Mouse (Mus musculus) kidney, embryonic 15.5 days (tissue): ENCODE data around the gene Dirc2. TPM values are rescaled to one million over a fixed set of nuclear protein-coding genes. Genes with fewer than 3 reads are reported as not detected.

Experiments
- ATAC-seq: fragments of 200-750 bp; cut with Nextera tagmentation; replicated peaks from 2 replicates; pipeline ENCODE4 v1.8.0; 2017; ENCODE audit warnings: moderate TSS enrichment; ENCODE audit not compliant: low FRiP score
- H3K27ac ChIP-seq: fragments of 300-500 bp; sonication (generic); 2 replicates; pipeline ENCODE4 v1.5.1; 2015; ENCODE audit warnings: mild to moderate bottlenecking, inconsistent platforms
- H3K27me3 ChIP-seq: fragments of 300-500 bp; sonication (generic); 2 replicates; pipeline ENCODE4 v1.6.1; 2015; ENCODE audit warnings: inconsistent platforms
- H3K36me3 ChIP-seq: fragments of 300-500 bp; sonication (generic); 2 replicates; pipeline ENCODE4 v1.6.1; 2015; ENCODE audit warnings: inconsistent platforms
- H3K4me1 ChIP-seq: fragments of 300-500 bp; sonication (generic); 2 replicates; pipeline ENCODE4 v1.6.1; 2015; ENCODE audit warnings: inconsistent platforms
- H3K4me2 ChIP-seq: fragments of 300-500 bp; sonication (generic); 2 replicates; pipeline ENCODE4 v1.6.1; 2015; ENCODE audit warnings: moderate library complexity, mild to moderate bottlenecking, inconsistent platforms
- H3K4me3 ChIP-seq: fragments of 300-500 bp; sonication (generic); replicated peaks from 2 replicates; pipeline ENCODE4 v1.5.1; 2015; ENCODE audit warnings: mild to moderate bottlenecking, inconsistent platforms
- H3K9ac ChIP-seq: fragments of 300-500 bp; sonication (generic); 2 replicates; pipeline ENCODE4 v1.6.1; 2015; ENCODE audit warnings: mild to moderate bottlenecking, inconsistent platforms
- H3K9me3 ChIP-seq: fragments of 300-500 bp; sonication (generic); replicated peaks from 2 replicates; pipeline ENCODE4 v1.6.1; 2016; ENCODE audit warnings: inconsistent platforms
- WGBS: fragments of 180-500 bp; shearing (Covaris S2); methylation state at CpG from one replicate; pipeline ENCODE4 v1.1.7; 2015; ENCODE audit warnings: mixed read lengths; 5-methylcytosine and 5-hydroxymethylcytosine counted together
- polyA plus RNA-seq: library from polyadenylated mRNA; unstranded; fragments of >200 nt; fragmentation: Nextera tagmentation; extraction: Ambion mirVana; gene quantifications from 2 replicates; pipeline ENCODE4 v1.2.1, GENCODE M21; 2015

Gene Dirc2
- polyA plus RNA-seq, 1 experiment from 2014 or later, result 12.5 TPM

DNA sequence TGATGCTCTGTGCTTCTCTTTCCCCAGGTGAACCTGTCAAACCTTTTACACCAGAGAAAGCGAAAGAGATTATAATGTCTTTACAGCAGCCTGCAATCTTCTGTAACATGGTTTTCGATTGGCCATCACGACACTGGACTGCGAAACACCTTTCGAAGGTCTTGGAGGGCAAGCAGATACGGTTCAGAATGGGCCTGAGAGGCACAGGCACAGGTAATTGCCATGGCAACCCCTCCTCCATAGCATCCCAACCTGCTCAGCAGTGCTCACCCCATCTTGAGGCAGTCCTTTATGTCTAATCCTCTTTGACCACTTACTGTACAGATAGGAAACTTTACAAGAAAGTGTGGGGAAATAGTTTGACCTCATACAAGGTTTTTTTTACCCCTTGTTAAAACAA is 18.0 kb upstream of the Dirc2 start:
- Histone ChIP-seq H3K4me2 (no peak overlapping the region), H3K4me1 (peaks cover 8% of the 10 kb centered on the region; the same call in 1 of the 2 replicates), H3K9me3 (no peaks in the 10 kb centered on the region), H3K4me3 (no peak overlapping the region), H3K9ac (no peak overlapping the region), H3K36me3 (peaks cover 22% of the 10 kb centered on the region), H3K27ac (no peak overlapping the region), H3K27me3 (no peaks in the 10 kb centered on the region)
- ATAC-seq, result no peak
- WGBS, result 88% methylated on average over 6 of the region's 6 CpGs

DNA sequence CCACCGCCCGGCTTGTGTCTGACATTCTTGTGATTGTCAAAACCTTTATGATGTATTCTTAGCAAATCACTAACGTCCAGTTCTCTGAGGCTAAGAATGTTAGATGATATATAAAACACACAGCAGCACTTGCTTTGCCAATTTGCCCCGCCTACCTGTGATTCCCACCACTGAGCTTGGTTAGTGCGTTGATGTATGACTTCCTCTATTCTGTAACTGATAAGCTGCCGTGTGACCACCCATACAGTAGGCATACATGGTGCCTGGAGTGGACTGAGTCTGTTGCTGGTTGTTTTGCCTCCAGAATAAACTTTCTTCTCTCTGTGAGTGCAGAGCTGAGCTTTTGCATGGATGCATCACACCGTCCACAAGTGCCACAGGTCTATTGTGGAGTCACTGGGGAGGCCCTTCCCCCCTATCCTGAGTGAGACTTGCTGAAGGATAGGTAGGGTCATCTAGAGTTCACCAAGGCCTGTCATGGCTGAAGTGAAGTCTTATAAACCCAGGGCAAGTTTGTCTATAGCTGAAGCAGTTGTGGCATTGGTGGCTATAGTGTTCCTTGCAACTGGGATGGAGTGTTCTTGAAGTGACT is 15.1 kb upstream of the Dirc2 start:
- Histone ChIP-seq H3K36me3 (peaks cover 11% of the 10 kb centered on the region; the same call in 1 of the 2 replicates), H3K27me3 (no peaks in the 10 kb centered on the region), H3K4me2 (no peak overlapping the region), H3K27ac (no peak overlapping the region), H3K4me3 (no peak overlapping the region), H3K9ac (no peak overlapping the region), H3K4me1 (peaks cover 8% of the 10 kb centered on the region; the same call in 1 of the 2 replicates), H3K9me3 (no peaks in the 10 kb centered on the region)
- ATAC-seq, result no peak
- 66% methylated on average over 7 of the region's 7 CpGs for WGBS

DNA sequence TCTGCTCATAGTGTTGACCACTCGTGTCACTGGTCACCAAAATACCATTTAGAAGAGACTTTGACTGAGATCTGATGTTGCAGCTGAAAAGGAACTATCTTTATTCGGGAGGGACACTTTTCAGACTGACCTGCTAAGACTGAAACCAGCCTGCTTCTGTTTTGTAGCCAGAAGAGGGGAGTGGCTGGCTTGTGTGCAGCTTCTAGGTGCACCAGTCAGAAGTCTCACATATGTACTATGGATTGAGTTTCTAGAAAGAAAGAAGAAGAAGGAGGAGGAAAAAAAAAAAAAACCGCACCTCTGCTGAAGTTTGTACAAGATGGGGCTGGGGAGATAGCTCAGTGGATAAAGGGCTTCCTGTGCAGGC is 14.0 kb upstream of the Dirc2 start:
- H3K4me1 ChIP-seq, result peaks cover 8% of the 10 kb centered on the region; the same call in 1 of the 2 replicates
- no peaks in the 10 kb centered on the region for H3K27me3 ChIP-seq
- no peak for ATAC-seq
- H3K36me3 ChIP-seq, result peaks cover 9% of the 10 kb centered on the region; the same call in 1 of the 2 replicates
- no peak overlapping the region for H3K4me3 ChIP-seq
- H3K4me2 ChIP-seq, result no peak overlapping the region
- H3K9me3 ChIP-seq, result no peaks in the 10 kb centered on the region
- no peak overlapping the region for H3K27ac ChIP-seq
- H3K9ac ChIP-seq, result no peak overlapping the region
- WGBS, result 79% methylated on average over 3 of the region's 3 CpGs

DNA sequence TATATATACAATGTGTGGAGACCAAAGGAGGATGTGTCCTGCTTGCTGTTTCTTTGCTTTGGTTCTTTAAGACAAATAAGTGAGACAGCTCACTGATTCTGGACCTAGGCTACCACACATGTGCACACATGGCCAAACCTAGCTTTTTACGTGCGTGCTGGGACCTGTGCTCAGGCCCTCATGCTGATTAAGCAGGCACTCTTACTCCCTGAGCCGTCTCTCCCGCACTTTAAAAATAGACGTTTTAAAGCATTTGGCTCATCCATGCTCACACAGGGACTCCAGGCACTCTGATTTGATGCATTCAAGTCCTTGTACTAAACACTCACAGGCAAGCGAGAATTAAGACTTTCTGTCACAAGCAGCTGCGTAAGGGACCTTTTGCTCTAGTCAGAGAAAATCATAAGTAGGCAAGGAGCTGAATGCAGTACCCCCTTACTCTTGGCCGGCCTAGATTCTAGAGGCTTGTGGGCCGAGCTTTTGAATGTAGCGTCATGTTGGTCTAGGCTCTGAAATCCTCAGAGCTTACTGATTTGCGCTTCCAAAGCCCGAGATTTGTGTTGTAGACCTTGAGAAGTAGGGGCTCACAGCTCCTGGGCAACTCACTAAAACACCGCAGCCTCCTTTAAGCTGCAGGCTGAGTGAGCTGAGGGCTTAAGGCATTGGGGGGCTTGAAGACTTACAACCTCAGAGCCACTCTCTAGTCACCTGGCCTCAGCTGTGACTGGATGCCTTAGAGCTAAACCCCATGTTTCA is 13.5 kb upstream of the Dirc2 start:
- H3K4me1 ChIP-seq, result peaks cover 7% of the 10 kb centered on the region; the same call in 1 of the 2 replicates
- H3K4me2 ChIP-seq, result no peak overlapping the region
- no peaks in the 10 kb centered on the region for H3K9me3 ChIP-seq
- no peak overlapping the region for H3K9ac ChIP-seq
- WGBS, result 83% methylated on average over 13 of the region's 13 CpGs
- no peak for ATAC-seq
- H3K36me3 ChIP-seq, result peaks cover 4% of the 10 kb centered on the region; the same call in 1 of the 2 replicates
- H3K27me3 ChIP-seq, result no peaks in the 10 kb centered on the region
- no peak overlapping the region for H3K27ac ChIP-seq
- no peak overlapping the region for H3K4me3 ChIP-seq

DNA sequence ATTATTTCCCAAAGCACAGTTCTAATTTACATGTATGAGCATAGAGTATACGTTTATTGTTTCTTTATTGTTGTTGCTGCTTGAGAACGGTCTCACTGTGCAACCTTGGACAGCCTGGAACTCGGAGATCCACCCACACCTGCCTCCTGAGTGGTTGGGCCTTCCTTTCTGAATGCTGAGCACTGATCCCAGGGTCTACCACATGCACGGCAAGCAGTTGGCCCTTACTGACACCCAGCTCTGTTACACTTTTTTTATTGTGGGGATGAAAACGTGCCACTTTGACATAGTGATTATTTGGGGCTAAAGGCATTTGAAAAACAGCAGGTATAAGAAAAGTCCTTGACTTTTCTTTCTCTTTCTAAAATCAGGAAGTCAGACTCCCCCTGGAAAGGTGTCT is 12.5 kb upstream of the Dirc2 start:
- H3K27ac ChIP-seq, result no peak overlapping the region
- H3K9ac ChIP-seq, result no peak overlapping the region
- no peaks in the 10 kb centered on the region for H3K9me3 ChIP-seq
- no peaks in the 10 kb centered on the region for H3K36me3 ChIP-seq
- 79% methylated on average over 5 of the region's 5 CpGs for WGBS
- H3K4me1 ChIP-seq, result peaks cover 5% of the 10 kb centered on the region; the same call in 1 of the 2 replicates
- ATAC-seq, result no peak
- no peak overlapping the region for H3K4me2 ChIP-seq
- no peak overlapping the region for H3K4me3 ChIP-seq
- H3K27me3 ChIP-seq, result no peaks in the 10 kb centered on the region

DNA sequence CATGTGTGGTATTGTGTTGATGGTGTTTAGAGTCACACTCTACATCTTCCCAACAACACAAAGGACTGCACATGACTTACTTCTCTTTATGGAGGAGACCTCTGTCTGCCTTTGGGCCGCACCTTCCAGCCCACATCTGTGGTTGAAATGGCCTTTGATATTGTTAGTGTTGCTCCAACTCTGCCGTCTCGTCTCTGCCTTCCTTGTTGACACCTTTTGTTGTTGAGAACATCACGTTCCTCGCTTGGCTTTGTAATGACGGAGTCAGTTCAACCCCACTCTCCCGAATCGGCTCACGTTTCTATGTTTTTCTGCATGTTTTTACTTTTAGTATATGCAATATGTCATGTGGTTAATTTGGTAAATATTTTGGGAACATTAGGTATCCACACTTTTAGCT is 11.9 kb upstream of the Dirc2 start:
- no peaks in the 10 kb centered on the region for H3K36me3 ChIP-seq
- no peaks in the 10 kb centered on the region for H3K27me3 ChIP-seq
- peaks cover 5% of the 10 kb centered on the region; the same call in 1 of the 2 replicates for H3K4me1 ChIP-seq
- 78% methylated on average over 9 of the region's 9 CpGs for WGBS
- no peak overlapping the region for H3K4me3 ChIP-seq
- H3K9ac ChIP-seq, result no peak overlapping the region
- no peak for ATAC-seq
- no peaks in the 10 kb centered on the region for H3K9me3 ChIP-seq
- H3K4me2 ChIP-seq, result no peak overlapping the region
- H3K27ac ChIP-seq, result no peak overlapping the region

DNA sequence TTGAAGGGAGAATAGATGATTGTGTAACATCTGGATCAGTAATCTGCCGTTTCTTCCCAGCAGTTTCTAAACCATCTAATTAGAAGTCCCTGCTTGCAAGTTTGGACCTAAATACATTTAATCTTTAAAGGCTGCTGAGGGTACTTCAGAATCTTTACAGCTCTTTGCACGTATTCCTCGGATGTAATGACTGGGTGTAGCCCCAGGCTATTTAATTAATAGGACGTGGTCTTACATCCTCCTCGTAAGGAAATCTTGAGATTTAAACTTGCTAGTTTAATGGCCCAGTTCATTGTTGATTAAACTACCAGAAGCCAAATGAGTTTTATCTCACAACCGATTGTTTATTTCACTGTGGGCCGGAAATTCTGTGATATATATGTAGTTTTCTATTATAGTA is 10.5 kb upstream of the Dirc2 start:
- 67% methylated on average over 7 of the region's 7 CpGs for WGBS
- no peaks in the 10 kb centered on the region for H3K36me3 ChIP-seq
- no peak for ATAC-seq

DNA sequence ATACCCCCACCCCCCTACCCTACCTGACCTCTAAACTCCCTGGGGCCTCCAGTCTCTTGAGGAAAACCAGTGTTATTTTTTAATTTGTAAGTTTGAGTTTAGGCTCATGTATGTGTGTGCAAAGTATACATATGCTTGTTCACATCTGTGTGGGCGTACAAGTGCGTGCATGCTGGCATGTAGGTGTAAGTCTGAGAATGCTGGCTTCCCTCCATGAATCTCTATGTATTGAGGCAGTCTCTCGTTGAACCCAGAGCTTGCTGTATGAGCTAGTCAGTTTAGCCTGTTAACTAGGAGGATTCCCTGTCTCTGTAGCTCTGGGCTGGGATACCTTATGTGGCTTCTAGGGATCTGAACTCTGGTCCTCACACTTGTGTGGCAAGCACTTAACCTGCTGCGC is 8.6 kb upstream of the Dirc2 start:
- Histone ChIP-seq H3K4me2 (no peak overlapping the region), H3K27me3 (no peaks in the 10 kb centered on the region), H3K9ac (no peak overlapping the region), H3K27ac (no peak overlapping the region), H3K9me3 (no peaks in the 10 kb centered on the region), H3K4me1 (no peaks in the 10 kb centered on the region), H3K4me3 (no peak overlapping the region), H3K36me3 (no peaks in the 10 kb centered on the region)
- ATAC-seq, result no peak
- over 99% methylated on average over 4 of the region's 4 CpGs for WGBS

More for the DNA sequence above, 10.5 kb upstream of the Dirc2 start:
- no peaks in the 10 kb centered on the region for H3K27me3 ChIP-seq
- H3K4me3 ChIP-seq, result no peak overlapping the region
- no peaks in the 10 kb centered on the region for H3K9me3 ChIP-seq
- no peak overlapping the region for H3K9ac ChIP-seq
- H3K4me1 ChIP-seq, result peaks cover 5% of the 10 kb centered on the region; the same call in 1 of the 2 replicates
- no peak overlapping the region for H3K27ac ChIP-seq
- H3K4me2 ChIP-seq, result no peak overlapping the region

DNA sequence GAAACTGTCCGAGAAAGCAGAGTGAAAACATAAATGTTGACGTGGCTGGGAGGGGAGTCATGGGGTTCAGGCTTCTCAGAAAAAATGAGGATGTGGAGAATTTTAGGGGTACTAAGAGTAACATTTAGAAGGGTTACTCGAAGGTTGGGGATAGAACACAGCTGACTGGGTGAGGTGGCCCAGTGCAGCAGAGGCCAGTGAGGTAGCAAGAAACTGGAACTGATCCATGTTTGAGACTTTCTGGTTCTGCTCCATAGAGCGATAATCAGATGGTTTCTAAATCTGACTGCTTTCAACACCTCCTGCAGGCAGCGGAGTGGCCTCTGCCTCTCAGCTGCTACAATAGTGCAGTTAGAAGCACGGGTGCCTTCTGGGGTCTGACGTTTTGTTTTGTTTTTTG is 7.6 kb upstream of the Dirc2 start:
- Histone ChIP-seq H3K27me3 (no peaks in the 10 kb centered on the region), H3K27ac (no peak overlapping the region), H3K9me3 (no peaks in the 10 kb centered on the region), H3K4me3 (no peak overlapping the region), H3K9ac (no peak overlapping the region), H3K4me2 (no peak overlapping the region), H3K36me3 (no peaks in the 10 kb centered on the region), H3K4me1 (no peaks in the 10 kb centered on the region)
- no peak for ATAC-seq
- WGBS, result 88% methylated on average over 7 of the region's 7 CpGs

DNA sequence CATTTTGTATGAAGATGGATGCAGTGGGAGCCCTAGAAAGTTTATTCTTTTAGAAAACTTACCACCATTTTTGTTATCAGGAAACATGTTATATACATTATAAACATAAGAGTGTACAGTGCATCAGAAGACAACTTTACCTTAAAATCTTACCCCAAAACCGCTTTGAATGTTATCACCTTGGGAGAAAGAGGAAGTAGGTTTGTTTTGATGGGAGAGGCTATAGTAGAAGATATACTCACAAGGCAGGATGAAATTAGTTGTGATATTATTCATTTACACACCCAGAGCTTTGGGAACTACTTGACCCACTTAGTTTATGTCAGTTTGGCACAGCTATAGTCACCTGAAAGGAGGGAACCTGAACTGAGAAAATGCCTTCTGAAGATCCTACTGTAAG is 6.7 kb upstream of the Dirc2 start:
- no peak overlapping the region for H3K4me3 ChIP-seq
- WGBS, result 87% methylated on average over 1 of the region's 1 CpGs

DNA sequence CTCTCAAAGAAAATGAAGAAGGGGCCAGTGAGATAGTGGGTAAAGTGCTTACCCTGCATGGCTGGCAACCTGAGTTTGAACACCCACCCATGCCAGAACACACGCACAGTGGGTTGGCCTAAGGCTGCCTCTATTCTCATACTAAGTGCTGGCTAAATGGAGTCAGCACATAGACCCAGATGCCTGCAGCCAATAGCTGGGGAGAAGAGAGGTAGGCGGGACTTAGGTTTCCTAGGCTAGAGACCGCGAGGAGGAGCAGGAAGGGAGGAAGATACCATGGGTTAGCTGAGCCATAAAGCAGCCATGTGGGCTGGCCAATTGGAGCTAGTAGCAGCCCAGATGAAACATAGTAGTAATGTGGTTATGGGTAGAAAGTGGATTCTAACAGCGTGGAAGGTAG is 3.4 kb upstream of the Dirc2 start:
- H3K4me1 ChIP-seq, result peaks cover 28% of the 10 kb centered on the region
- whole genome bisulfite sequencing, result 82% methylated on average over 5 of the region's 5 CpGs
- no peak overlapping the region for H3K9ac ChIP-seq
- H3K4me3 ChIP-seq, result no peak overlapping the region
- H3K9me3 ChIP-seq, result no peaks in the 10 kb centered on the region
- H3K36me3 ChIP-seq, result no peaks in the 10 kb centered on the region
- H3K27me3 ChIP-seq, result no peaks in the 10 kb centered on the region
- H3K4me2 ChIP-seq, result no peak overlapping the region
- ATAC-seq, result no peak
- H3K27ac ChIP-seq, result no peak overlapping the region

More for the DNA sequence above, 6.7 kb upstream of the Dirc2 start:
- H3K36me3 ChIP-seq, result no peaks in the 10 kb centered on the region
- no peaks in the 10 kb centered on the region for H3K27me3 ChIP-seq
- no peak overlapping the region for H3K9ac ChIP-seq
- no peak overlapping the region for H3K4me2 ChIP-seq
- peaks cover 5% of the 10 kb centered on the region for H3K4me1 ChIP-seq
- ATAC-seq, result no peak
- no peak overlapping the region for H3K27ac ChIP-seq
- no peaks in the 10 kb centered on the region for H3K9me3 ChIP-seq

DNA sequence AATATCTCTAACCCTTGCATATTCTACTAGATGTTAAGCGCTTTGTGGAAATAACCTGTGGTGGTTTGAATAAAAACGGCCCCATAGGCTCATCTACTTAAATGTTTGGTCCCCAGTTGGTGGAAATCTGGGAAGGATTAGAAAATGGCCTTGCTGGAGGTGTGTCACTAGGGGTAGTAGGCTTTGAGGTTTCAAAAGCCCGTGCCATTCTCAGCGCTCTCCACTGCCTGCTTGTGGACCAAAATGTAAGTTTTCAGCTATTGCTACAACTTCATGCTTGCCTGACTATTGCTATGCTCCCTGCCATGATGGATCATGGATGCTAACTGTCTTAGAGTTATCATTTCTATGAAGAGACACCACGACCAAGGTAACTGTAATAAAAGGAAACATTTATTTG is 2.5 kb upstream of the Dirc2 start:
- H3K27me3 ChIP-seq, result no peaks in the 10 kb centered on the region
- no peaks in the 10 kb centered on the region for H3K9me3 ChIP-seq
- H3K4me2 ChIP-seq, result no peak overlapping the region
- WGBS, result 87% methylated on average over 5 of the region's 5 CpGs
- H3K9ac ChIP-seq, result no peak overlapping the region
- no peak overlapping the region for H3K4me3 ChIP-seq
- no peak for ATAC-seq
- H3K36me3 ChIP-seq, result no peaks in the 10 kb centered on the region
- H3K4me1 ChIP-seq, result peaks cover 28% of the 10 kb centered on the region
- no peak overlapping the region for H3K27ac ChIP-seq
